Mouse (Mus musculus) brain, embryonic 14.5 days (tissue): ENCODE data around the gene Tet2.

Source experiments
- CTCF ChIP-seq: fragments of 200-500 bp; IDR thresholded peaks from 2 replicates; pipeline ENCODE4 v1.5.1; 2012; ENCODE audit warnings: inconsistent platforms, mild to moderate bottlenecking, moderate library complexity, borderline replicate concordance; ENCODE audit not compliant: insufficient read depth, insufficient read length; ENCODE audit errors: extremely low read depth
- POLR2A ChIP-seq: fragments of 200-500 bp; IDR thresholded peaks from 2 replicates; pipeline ENCODE4 v1.6.1; 2012; ENCODE audit warnings: mild to moderate bottlenecking, inconsistent platforms, borderline replicate concordance; ENCODE audit not compliant: poor library complexity, insufficient read depth, insufficient read length, severe bottlenecking; ENCODE audit errors: extremely low read depth

GRCm38 (mm10) chr3:133435774-133436148, 109.2 kb downstream of the Tet2 start:
- TF ChIP-seq CTCF, result no peak
- TF ChIP-seq POLR2A, result no peak
